Mouse (Mus musculus) adrenal gland, postnatal 14 days (tissue): ENCODE measurements around the gene Aph1c. TPM values are rescaled to one million over a fixed set of nuclear protein-coding genes. Genes with fewer than 3 reads are reported as not detected.
"Not testable (repeated sequence)": the region's sequence is repeated elsewhere in the genome, so short reads cannot be mapped to it uniquely, and the experiment has no call there.

Experiments
- DNase-seq: peaks from one replicate; pipeline ENCODE4 v3.0.0; 2021; ENCODE audit warnings: mixed read lengths
- total RNA-seq: library from RNA; stranded (reverse); gene quantifications from 2 replicates; pipeline ENCODE4 v1.2.3, GENCODE M21; 2021

Gene Aph1c
- total RNA-seq, 1 experiment from 2014 or later: 8.0 TPM

- DNase-seq: peak; percentile 14
Observed at GRCm38 (mm10) chr9:66833851-66834250, 675 bp downstream of the Aph1c start.

- peak; percentile 15 for DNase-seq
Observed at GRCm38 (mm10) chr9:66832366-66832908, 2.1 kb downstream of the Aph1c start.

GRCm38 (mm10) chr9:66825990-66826389 lies 8.5 kb downstream of the Aph1c start:
- DNase-seq: peak; percentile 37

GRCm38 (mm10) chr9:66822255-66822654 lies 12.3 kb downstream of the Aph1c start:
- not testable (repeated sequence) for DNase-seq

- DNase-seq: no peak
Observed at GRCm38 (mm10) chr9:66820996-66821395, 13.5 kb downstream of the Aph1c start.

- no peak for DNase-seq
Observed at GRCm38 (mm10) chr9:66813392-66813791, 21.1 kb downstream of the Aph1c start.

- DNase-seq: peak; percentile 24
Observed at GRCm38 (mm10) chr9:66805951-66806350, 28.6 kb downstream of the Aph1c start.

GRCm38 (mm10) chr9:66801947-66802346 lies 32.6 kb downstream of the Aph1c start:
- no peak for DNase-seq

- no peak for DNase-seq
Observed at GRCm38 (mm10) chr9:66796739-66797138, 37.8 kb downstream of the Aph1c start, which contains the start of gene Gm10647. TSS of gene Gm10647 (plus strand) at chr9:66797039.

- DNase-seq: peak; percentile 97
Observed at GRCm38 (mm10) chr9:66795464-66796324, 38.8 kb downstream of the Aph1c start, which contains the start of gene Aph1b. TSS of gene Aph1b (minus strand) at chr9:66795490.

GRCm38 (mm10) chr9:66794629-66795463 lies 39.7 kb downstream of the Aph1c start:
- DNase-seq: no peak

- DNase-seq: peak; percentile 21
Observed at GRCm38 (mm10) chr9:66787821-66788220, 46.7 kb downstream of the Aph1c start.

GRCm38 (mm10) chr9:66784552-66784951 lies 50.0 kb downstream of the Aph1c start:
- not testable (repeated sequence) for DNase-seq

- no peak for DNase-seq
Observed at GRCm38 (mm10) chr9:66770701-66771100, 63.8 kb downstream of the Aph1c start.

GRCm38 (mm10) chr9:66769275-66769674 lies 65.3 kb downstream of the Aph1c start:
- DNase-seq: peak; percentile 76

- DNase-seq: no peak
Observed at GRCm38 (mm10) chr9:66768721-66769120, 65.8 kb downstream of the Aph1c start.

Other genes starting within 250 kb of the Aph1c start
- gene Usp3, start 241.6 kb downstream of the Aph1c start, total RNA-seq: 40.6 and 46.3 TPM in 2 replicates
- gene Car12, start 121.0 kb downstream of the Aph1c start, total RNA-seq: 0.33 and 0.49 TPM in 2 replicates
- gene Aph1b, start 39.2 kb downstream of the Aph1c start, total RNA-seq: 3.7 and 3.8 TPM in 2 replicates
- 0.30 TPM in 1 of 2 replicates, not detected in the other for gene Gm10647, start 37.7 kb downstream of the Aph1c start, total RNA-seq
- 19.1 and 23.1 TPM in 2 replicates for gene Rab8b, start 85.0 kb upstream of the Aph1c start, total RNA-seq
- 291 and 304 TPM in 2 replicates for gene Rps27l, start 111.4 kb upstream of the Aph1c start, total RNA-seq
- 19.1 and 20.8 TPM in 2 replicates for gene Lactb, start 140.8 kb upstream of the Aph1c start, total RNA-seq
- gene Tpm1, start 214.7 kb upstream of the Aph1c start, total RNA-seq: 183 and 207 TPM in 2 replicates